Mouse (Mus musculus): ENCODE data around the gene Gm5965.
"Not testable (repeated sequence)": the region's sequence is repeated elsewhere in the genome, so short reads cannot be mapped to it uniquely, and the experiment has no call there.

Gene Gm5965

DNA sequence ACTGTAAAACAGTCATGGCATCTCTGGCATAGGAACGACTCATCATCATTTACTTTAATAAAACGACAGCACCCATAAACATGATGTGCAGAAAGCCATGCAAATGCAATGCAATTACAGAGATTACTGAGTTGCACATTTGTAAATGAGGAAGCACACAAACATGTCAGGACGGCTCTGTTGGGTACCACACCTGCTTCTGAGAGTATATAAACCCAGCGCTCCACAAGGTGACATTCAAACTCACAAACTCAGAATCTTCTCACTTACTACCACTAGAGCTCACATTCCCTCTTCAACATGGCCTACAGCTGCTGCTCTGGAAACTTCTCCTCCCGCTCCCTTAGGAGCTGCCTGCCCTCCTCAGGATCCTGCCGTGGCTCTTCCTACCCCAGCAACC lies at the start of gene Gm5965:
Gene Gm5965 (plus strand): TSS at position 301 of the 400 bp plus-strand sequence.
- no peak for DNase-seq (ENCODE audit: low read depth, low spot score)

DNA sequence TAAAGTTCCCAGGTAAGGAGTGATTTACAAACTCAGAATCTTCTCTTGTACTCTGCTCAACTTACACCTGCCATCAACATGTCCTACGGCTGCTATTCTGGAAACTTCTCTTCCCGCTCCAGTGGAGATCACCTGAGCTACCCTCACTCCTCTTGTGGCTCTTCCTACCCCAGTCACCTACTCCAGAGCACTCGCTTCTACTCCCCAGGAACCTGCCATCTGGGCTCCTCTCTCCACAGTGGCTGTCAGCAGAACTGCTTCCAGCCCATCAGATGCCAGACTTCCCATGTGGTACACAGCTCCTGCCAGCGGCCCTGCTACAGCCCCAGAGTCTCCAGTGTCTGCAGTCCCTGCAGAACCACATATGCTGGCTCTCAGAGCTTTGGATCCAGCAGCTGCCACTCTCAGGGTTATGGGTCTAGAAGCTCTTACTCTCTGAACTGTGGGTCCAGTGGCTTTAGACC lies 48.9 kb upstream of the Gm5965 start, which contains the start of gene Krtap13-1:
Gene Krtap13-1 (plus strand): TSS at position 51 of the 464 bp plus-strand sequence.
- DNase-seq (ENCODE audit: low read depth, low spot score), result no peak

DNA sequence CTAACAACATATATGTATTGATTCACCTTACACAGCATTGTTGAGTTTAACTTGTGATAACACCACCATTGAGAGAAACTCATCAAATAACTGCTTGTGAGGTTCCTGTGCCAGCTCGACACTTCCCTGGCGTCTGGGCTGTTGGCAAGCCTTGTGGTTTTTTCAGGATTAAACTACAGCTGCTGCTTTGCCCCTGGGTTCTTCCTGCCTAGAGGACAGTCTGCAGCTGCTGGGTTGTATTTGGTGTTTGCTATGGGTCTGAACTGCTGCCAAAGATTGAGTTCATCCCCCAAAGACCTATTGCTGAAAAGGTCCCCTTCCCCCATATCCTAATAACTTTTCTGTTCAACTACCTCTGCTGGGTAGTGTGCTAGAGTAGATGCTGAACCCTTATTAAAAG lies 42.3 kb upstream of the Gm5965 start:
- no peak for DNase-seq (ENCODE audit: low read depth, low spot score)

DNA sequence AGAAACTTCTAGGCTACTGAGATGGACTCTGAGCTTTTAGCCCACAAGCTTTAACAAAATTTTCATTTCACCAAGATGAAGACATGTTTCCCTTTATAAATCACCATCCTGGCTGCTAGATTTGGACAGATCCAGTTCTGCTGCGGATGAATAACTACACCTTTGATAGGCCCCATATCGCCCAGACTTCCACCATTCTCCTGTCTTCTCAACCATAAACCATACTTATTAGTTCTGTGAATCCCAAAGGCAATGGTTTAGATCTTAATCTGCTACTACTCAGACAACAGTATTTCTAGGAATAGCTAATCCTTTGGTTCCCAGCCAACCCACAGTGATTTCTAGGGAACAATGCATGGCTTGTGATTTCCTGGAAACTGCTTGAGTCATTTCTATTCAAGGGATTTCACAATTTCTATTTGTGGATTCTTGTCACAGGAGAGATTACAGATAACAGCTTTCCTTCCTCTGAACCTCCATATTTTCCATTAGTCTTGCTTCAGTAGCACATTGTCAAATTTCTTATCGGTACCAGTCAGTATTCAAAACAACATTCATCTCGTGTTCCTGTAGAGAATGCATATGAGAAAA lies 32.9 kb upstream of the Gm5965 start:
- no peak for DNase-seq (ENCODE audit: low read depth, low spot score)

DNA sequence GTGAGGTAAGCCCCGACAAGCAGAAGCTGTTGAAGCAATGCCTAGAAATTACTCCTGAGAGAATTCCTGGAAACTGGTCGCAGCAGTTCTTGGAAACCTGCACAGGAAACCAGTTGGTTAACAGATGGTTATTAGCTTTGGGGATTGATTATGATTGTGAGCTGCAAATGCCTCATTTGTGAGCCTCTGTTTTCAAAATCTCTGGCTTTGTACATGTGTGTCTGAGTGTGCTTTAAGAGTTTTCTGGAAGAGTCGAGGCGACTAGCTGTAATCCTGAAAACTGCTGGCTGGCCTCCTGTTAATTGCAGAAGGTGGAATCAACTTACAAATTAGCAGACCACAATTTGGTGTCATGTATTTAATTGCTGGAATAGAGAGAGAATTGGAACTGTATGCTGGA lies 29.8 kb upstream of the Gm5965 start:
- DNase-seq (ENCODE audit: low read depth, low spot score), result no peak

DNA sequence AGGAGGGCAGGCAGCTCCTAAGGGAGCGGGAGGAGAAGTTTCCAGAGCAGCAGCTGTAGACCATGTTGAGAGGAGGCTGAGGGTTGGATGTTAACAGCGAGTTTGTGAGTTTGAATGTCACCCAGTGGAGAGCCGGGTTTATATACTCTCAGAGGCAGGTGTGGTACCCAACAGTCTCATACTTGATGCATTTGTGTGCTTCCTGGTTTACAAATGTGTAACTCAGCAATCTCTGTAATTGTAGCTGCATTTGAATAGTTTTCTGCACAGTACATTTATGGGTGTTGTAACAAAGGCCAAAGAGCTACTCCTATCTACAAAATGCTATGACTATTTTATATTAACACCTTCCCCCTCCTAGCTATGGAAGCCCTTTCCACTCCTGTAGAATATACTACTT lies 26.2 kb upstream of the Gm5965 start, which contains the start of gene Krtap13:
Gene Krtap13 (minus strand): TSS at position 101 of the 400 bp plus-strand sequence.
- DNase-seq (ENCODE audit: low read depth, low spot score), result not testable (repeated sequence)

DNA sequence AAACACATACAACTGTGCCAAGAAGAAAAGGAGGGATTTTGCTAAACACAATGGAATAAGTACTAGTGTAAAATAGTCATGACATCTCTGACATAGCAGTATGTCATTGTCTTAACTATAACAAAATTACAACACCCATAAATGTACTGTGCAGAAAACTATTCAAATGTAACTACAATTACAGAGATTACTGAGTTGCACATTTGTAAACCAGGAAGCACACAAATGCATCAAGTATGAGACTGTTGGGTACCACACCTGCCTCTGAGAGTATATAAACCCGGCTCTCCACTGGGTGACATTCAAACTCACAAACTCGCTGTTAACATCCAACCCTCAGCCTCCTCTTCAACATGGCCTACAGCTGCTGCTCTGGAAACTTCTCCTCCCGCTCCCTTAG lies 19.1 kb upstream of the Gm5965 start, which contains the start of gene 2310034C09Rik:
Gene 2310034C09Rik (plus strand): TSS at position 301 of the 400 bp plus-strand sequence.
- not testable (repeated sequence) for DNase-seq (ENCODE audit: low read depth, low spot score)

DNA sequence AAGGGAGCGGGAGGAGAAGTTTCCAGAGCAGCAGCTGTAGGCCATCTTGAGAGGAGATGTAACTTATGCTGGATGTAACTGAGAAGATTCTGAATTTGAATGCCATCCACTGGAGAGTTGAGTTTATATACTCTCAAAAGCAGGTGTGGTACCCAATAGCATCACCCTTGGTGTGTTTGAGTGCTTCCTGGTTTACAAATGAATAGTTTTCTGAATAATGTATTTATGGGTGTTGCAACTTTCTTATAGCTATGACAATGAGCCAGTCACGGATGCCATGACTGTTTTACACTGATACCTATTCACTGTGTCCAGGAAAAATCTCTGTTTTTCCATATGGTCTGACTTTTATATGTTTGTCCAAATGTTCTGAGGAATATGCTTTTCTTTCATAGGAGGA lies 3.6 kb upstream of the Gm5965 start, which contains the start of gene 2310057N15Rik:
Gene 2310057N15Rik (minus strand): TSS at position 101 of the 400 bp plus-strand sequence.
- DNase-seq (ENCODE audit: low read depth, low spot score), result no peak

DNA sequence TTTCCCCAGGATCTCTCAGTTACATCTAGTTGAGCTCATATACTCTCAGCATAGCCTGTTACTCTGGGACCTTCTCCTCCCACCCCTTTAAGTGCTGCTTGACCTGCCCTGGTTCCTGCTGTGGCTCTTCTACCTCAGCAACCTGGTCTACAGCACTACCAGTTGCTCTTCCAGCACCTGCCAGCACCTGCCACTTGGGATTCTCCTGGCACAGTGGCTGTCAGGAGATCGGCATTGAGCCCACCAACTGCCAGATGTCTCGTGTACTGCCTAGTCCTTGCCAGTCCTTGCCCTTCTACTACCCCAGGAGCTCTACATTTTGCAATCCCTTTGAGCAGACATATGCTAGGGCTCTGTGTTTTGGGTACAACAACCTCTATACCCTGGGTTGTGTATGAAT lies 9.1 kb downstream of the Gm5965 start:
- no peak for DNase-seq (ENCODE audit: low read depth, low spot score)

DNA sequence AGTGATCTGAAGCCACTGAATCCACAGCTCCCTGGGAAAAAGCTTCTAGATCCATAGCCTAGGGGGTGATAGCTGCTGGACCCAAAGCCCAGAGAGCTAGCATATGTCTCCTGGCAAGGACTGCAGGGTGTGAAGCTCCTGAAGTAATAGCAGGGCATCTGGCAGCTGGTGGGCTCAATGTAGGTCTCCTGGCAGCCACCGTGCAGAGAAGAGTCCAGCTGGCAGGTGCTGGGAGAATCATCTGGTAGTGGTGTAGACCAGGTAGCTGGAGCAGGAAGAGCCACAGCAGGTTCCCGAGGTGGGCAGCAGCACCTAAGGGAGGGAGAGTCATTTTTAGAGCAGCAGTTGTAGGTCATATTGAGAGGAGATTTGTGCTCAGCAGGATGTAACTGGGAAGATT lies 34.1 kb downstream of the Gm5965 start, which contains the start of gene Gm20741:
Gene Gm20741 (minus strand): TSS at position 394 of the 400 bp plus-strand sequence.
- no peak for DNase-seq (ENCODE audit: low read depth, low spot score)

DNA sequence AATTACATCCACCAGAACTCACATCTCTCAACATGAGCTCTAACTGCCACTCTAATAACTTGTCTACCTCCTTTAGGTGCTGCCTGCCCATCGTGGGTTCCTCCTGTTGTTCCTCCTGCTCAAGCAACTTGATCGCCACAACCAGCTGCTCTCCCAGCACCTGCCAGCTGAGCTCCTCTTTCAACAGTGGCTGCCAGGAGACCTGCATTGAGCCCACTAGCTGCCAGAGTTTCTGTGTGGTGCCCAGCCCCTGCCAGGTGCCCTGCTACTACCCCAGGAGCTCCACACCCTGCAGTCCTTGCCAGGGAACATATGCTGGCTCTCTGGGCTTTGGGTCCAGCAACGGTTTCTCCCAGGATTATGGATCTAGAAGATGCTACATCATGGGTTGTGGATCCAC lies 42.4 kb downstream of the Gm5965 start, which contains the start of gene Krtap15:
Gene Krtap15 (plus strand): TSS at position 150 of the 400 bp plus-strand sequence.
- no peak for DNase-seq (ENCODE audit: low read depth, low spot score)

DNA sequence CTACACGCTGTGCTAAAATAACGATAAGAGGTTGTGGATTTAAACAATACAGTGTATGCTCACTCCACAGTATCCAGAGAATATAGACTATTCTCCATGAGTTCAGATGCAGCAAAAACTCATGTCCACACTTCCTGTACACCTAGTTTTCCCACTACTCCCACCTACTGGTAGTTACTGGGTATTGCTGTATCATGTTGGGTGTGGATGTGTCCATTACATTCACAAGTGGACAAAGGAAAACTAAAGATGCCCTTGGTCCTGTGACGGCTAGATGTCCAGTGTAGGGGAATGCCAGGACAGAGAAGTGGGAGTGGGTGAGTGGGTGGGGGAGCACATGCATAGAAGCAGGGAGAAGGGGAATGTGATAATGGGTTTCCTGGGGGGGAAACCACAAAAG lies 46.0 kb downstream of the Gm5965 start:
- peak; percentile 13 for DNase-seq (ENCODE audit: low read depth, low spot score)

DNA sequence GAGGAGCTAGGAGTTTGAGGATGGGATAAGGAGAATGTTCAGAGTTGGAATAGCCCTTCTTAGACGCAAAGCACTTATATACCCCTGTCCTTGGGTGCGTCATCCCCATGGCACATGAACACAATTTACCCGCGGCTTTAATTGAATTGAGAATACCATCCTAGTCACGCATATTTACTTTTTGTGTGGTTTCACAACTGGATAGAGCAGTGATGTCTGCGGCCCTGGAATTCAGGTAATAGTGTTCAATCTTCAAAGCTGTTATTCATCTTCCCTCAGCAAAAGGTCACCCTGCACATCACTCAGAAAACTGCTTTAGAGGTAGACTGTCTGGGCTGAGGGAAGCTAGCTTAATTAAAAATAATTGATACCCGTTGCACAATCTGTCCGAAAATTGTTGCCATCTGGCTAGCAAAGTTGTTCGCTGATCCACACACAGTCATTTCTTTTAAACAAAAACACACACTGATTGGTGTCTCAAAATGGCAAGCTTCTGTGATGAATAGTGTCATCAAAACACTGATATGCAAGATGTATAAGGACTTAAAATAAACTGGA lies 48.5 kb downstream of the Gm5965 start, which contains the start of gene Krtap14:
Gene Krtap14 (minus strand): TSS at position 51 of the 558 bp plus-strand sequence.
- DNase-seq (ENCODE audit: low read depth, low spot score), result no peak

DNA sequence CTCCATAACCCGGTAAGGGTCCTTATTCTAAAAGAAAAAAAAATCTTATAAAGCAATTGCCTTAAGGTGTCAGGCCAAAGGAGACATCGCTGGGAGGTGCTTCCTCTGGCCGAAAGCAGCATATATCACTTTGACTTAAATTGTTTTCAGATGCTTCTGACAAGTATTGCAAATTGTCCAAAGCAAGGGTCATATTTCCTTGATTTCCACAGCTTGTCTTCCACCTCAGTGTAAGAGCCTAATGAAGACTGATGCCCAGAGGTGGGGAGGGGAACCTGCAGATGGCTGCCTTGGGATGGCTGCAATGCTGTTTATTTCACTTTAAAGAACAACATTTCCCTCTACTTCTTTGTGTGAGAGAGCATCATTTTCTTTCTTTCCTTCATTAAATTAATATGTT lies 49.3 kb downstream of the Gm5965 start:
- DNase-seq (ENCODE audit: low read depth, low spot score), result no peak
